Mouse (Mus musculus) limb, embryonic 14.5 days (tissue): ENCODE data around the gene Arf3. TPM values are rescaled to one million over a fixed set of nuclear protein-coding genes. Genes with fewer than 3 reads are reported as not detected.

Experiments
- ATAC-seq: fragments of 200-750 bp; cut with Nextera tagmentation; 2 replicates; pipeline ENCODE4 v1.8.0; 2017; ENCODE audit warnings: low read depth, moderate number of reproducible peaks, moderate TSS enrichment; ENCODE audit not compliant: low FRiP score
- DNase-seq: peaks from one replicate; pipeline ENCODE4 v3.0.0-alpha.2; 2015; ENCODE audit warnings: low spot score
- H3K27ac ChIP-seq: fragments of 300-500 bp; sonication (generic); replicated peaks from 2 replicates; pipeline ENCODE4 v1.5.1; 2014; ENCODE audit warnings: low read depth, mild to moderate bottlenecking, low read length, moderate library complexity, mixed read lengths
- H3K27me3 ChIP-seq: fragments of 300-500 bp; sonication (generic); 2 replicates; pipeline ENCODE4 v1.6.1; 2014; ENCODE audit warnings: low read length, mixed read lengths; ENCODE audit not compliant: control insufficient read depth, insufficient read depth
- H3K36me3 ChIP-seq: fragments of 300-500 bp; sonication (generic); 2 replicates; pipeline ENCODE4 v1.6.1; 2014; ENCODE audit warnings: mild to moderate bottlenecking, low read length, moderate library complexity, mixed read lengths; ENCODE audit not compliant: control insufficient read depth, insufficient read depth
- H3K4me1 ChIP-seq: fragments of 300-500 bp; sonication (generic); 2 replicates; pipeline ENCODE4 v1.6.1; 2014; ENCODE audit warnings: antibody characterized with exemption, low read length, mixed read lengths; ENCODE audit not compliant: control insufficient read depth, insufficient read depth
- H3K4me2 ChIP-seq: fragments of 300-500 bp; sonication (generic); replicated peaks from 2 replicates; pipeline ENCODE4 v1.6.1; 2014; ENCODE audit warnings: low read depth, mild to moderate bottlenecking, low read length, moderate library complexity; ENCODE audit not compliant: severe bottlenecking
- H3K4me3 ChIP-seq: fragments of 300-500 bp; sonication (generic); replicated peaks from 2 replicates; pipeline ENCODE4 v1.5.1; 2014; ENCODE audit warnings: low read length
- H3K9ac ChIP-seq: fragments of 300-500 bp; sonication (generic); 2 replicates; pipeline ENCODE4 v1.6.1; 2014; ENCODE audit warnings: mild to moderate bottlenecking, low read depth, low read length, moderate library complexity; ENCODE audit not compliant: severe bottlenecking
- H3K9me3 ChIP-seq: fragments of 300-500 bp; sonication (generic); 2 replicates; pipeline ENCODE4 v1.6.1; 2016; ENCODE audit warnings: low read length; ENCODE audit not compliant: control insufficient read depth
- POLR2A ChIP-seq: fragments of 200-500 bp; IDR thresholded peaks from 2 replicates; pipeline ENCODE4 v1.8.0; 2012; ENCODE audit warnings: inconsistent platforms, mild to moderate bottlenecking, moderate library complexity, borderline replicate concordance; ENCODE audit not compliant: insufficient read depth, insufficient read length; ENCODE audit errors: extremely low read depth
- WGBS: fragments of 180-500 bp; shearing (Covaris S2); extraction: QIAGEN DNeasy Blood & Tissue Kit; methylation state at CpG from one replicate; pipeline ENCODE4 v1.1.7; 2014; 5-methylcytosine and 5-hydroxymethylcytosine counted together
- polyA plus RNA-seq, 2 experiments: library from polyadenylated mRNA; depleted of rRNA in 1 of 2; stranded (reverse) in 1 of 2; unstranded in 1 of 2; fragments of >200 nt; fragmentation: Nextera tagmentation in 1 of 2; extraction: Ambion mirVana in 1 of 2; gene quantifications; 2 replicates each; pipeline versions ENCODE4 v1.2.1 to v1.2.3; 2012 to 2014

Gene Arf3
- polyA plus RNA-seq, 2 experiments: 37.4 to 75.0 TPM

DNA sequence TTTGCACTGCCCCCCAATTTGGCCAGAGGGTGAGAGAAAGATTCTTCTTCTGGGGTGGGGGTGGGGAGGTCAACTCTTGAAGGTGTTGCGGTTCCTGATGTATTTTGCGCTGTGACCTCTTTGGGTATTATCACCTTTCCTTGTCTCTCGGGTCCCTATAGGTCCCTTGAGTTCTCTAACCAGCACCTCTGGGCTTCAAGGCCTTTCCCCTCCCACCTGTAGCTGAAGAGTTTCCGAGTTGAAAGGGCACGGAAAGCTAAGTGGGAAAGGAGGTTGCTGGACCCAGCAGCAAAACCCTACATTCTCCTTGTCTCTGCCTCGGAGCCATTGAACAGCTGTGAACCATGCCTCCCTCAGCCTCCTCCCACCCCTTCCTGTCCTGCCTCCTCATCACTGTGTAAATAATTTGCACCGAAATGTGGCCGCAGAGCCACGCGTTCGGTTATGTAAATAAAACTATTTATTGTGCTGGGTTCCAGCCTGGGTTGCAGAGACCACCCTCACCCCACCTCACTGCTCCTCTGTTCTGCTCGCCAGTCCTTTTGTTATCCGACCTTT is 30.2 kb upstream of the Arf3 start:
- Histone ChIP-seq H3K4me1 (0 out of 2 replicates have a peak, but pooled peaks cover 2% of the 10 kb centered on the region), H3K36me3 (no peaks in the 10 kb centered on the region), H3K9ac (no peak overlapping the region), H3K27me3 (peaks cover 99% of the 10 kb centered on the region), H3K27ac (no peak overlapping the region), H3K4me3 (peak overlapping the region; percentile 34; the same call in 1 of the 2 replicates), H3K4me2 (peak overlapping the region; percentile 45; the same call in 1 of the 2 replicates), H3K9me3 (no peaks in the 10 kb centered on the region)
- TF ChIP-seq POLR2A: no peak
- no peak for ATAC-seq
- DNase-seq: no peak
- 3% methylated on average over 13 of the region's 13 CpGs for WGBS

DNA sequence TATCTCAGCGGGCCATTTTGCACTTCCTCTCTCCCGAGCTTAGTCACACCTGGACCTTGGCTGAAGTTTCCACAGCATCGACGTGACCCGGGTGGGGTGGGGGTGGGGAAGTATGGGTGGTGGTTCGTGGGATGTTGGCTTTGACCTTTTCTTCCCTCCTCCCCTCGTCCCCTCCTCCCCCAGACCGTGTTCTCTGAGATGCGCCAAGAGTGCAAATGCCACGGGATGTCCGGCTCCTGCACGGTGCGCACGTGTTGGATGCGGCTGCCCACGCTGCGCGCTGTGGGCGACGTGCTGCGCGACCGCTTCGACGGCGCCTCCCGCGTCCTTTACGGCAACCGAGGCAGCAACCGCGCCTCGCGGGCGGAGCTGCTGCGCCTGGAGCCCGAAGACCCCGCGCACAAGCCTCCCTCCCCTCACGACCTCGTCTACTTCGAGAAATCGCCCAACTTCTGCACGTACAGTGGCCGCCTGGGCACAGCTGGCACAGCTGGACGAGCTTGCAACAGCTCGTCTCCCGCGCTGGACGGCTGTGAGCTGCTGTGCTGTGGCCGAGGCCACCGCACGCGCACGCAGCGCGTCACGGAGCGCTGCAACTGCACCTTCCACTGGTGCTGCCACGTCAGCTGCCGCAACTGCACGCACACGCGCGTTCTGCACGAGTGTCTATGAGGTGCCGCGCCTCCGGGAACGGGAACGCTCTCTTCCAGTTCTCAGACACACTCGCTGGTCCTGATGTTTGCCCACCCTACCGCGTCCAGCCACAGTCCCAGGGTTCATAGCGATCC is 29.4 kb upstream of the Arf3 start:
- H3K4me3 ChIP-seq: peak overlapping the region; percentile 34
- peak overlapping the region; percentile 45 for H3K4me2 ChIP-seq
- 2% methylated on average over 74 of the region's 75 CpGs for WGBS
- H3K4me1 ChIP-seq: 0 out of 2 replicates have a peak, but pooled peaks cover 2% of the 10 kb centered on the region
- H3K27ac ChIP-seq: no peak overlapping the region
- ATAC-seq (no peak), DNase-seq (no peak)
- peaks cover 99% of the 10 kb centered on the region for H3K27me3 ChIP-seq
- H3K36me3 ChIP-seq: no peaks in the 10 kb centered on the region
- no peak overlapping the region for H3K9ac ChIP-seq
- TF ChIP-seq POLR2A: no peak
- no peaks in the 10 kb centered on the region for H3K9me3 ChIP-seq

DNA sequence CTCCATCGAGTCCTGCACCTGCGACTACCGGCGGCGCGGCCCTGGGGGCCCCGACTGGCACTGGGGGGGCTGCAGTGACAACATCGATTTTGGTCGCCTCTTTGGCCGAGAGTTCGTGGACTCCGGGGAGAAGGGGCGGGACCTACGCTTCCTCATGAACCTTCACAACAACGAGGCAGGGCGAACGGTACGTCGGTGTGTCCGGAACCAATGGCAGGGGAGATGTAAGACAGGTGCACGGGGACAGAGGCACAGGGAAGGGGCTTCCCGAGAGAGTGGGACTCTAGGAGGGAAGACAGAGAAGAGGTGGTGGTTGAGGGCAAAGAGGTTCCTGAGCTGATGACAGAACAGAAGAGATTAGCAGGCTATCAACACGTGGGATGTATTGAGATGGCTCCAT is 28.8 kb upstream of the Arf3 start:
- no peak overlapping the region for H3K27ac ChIP-seq
- peak overlapping the region; percentile 34; the same call in 1 of the 2 replicates for H3K4me3 ChIP-seq
- H3K4me2 ChIP-seq: no peak overlapping the region
- no peak overlapping the region for H3K9ac ChIP-seq
- no peaks in the 10 kb centered on the region for H3K36me3 ChIP-seq
- DNase-seq (no peak), ATAC-seq (no peak)
- H3K9me3 ChIP-seq: no peaks in the 10 kb centered on the region
- H3K4me1 ChIP-seq: 0 out of 2 replicates have a peak, but pooled peaks cover 2% of the 10 kb centered on the region
- peaks cover 96% of the 10 kb centered on the region for H3K27me3 ChIP-seq
- no peak for TF ChIP-seq POLR2A
- 3% methylated on average over 23 of the region's 23 CpGs for WGBS

DNA sequence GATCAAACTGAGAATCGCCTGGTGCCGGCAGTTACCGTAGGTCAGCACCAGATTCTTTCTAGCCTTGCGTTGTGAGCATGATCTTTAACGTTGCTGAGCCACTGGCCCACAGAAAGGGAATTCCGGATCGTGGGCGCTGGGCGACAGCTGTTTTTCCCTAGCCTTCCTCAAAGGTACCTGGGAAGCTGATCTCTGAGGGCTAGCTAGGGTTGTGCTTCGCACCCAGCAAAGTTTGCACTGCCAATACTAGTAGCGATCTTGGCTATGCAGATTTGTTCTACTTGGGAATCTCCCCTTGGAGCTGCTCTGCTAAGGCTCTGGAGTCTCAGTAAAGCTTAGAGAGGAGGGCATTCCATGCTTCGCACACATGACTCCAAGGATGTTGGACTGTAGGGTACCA is 28.2 kb upstream of the Arf3 start:
- DNase-seq: no peak
- H3K36me3 ChIP-seq: no peaks in the 10 kb centered on the region
- H3K4me1 ChIP-seq: 0 out of 2 replicates have a peak, but pooled peaks cover 2% of the 10 kb centered on the region
- TF ChIP-seq POLR2A: no peak
- H3K9me3 ChIP-seq: no peaks in the 10 kb centered on the region
- no peak for ATAC-seq
- no peak overlapping the region for H3K9ac ChIP-seq
- peaks cover 90% of the 10 kb centered on the region for H3K27me3 ChIP-seq
- H3K27ac ChIP-seq: no peak overlapping the region
- peak overlapping the region; percentile 34 for H3K4me3 ChIP-seq
- WGBS: 0% methylated on average over 12 of the region's 12 CpGs
- peak overlapping the region; percentile 22 for H3K4me2 ChIP-seq

DNA sequence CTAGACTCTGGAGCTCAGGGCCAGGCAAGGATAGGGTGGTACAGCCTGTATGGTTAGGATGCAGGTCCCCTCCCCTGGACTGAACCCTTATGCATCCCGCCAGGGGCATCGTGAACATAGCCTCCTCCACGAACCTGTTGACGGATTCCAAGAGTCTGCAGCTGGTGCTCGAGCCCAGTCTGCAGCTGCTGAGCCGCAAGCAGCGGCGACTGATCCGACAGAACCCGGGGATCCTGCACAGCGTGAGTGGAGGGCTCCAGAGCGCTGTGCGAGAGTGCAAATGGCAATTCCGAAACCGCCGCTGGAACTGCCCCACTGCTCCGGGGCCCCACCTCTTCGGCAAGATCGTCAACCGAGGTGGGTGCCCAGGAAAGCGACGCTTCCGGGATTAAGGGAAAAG is 27.7 kb upstream of the Arf3 start:
- Histone ChIP-seq H3K4me1 (0 out of 2 replicates have a peak, but pooled peaks cover 2% of the 10 kb centered on the region), H3K36me3 (no peaks in the 10 kb centered on the region), H3K4me3 (peak overlapping the region; percentile 34), H3K27ac (no peak overlapping the region), H3K4me2 (peak overlapping the region; percentile 22), H3K27me3 (peaks cover 86% of the 10 kb centered on the region), H3K9me3 (peaks cover 2% of the 10 kb centered on the region; the same call in 1 of the 2 replicates), H3K9ac (no peak overlapping the region)
- 2% methylated on average over 23 of the region's 23 CpGs for WGBS
- TF ChIP-seq POLR2A: no peak
- DNase-seq (no peak), ATAC-seq (no peak)
